Mouse (Mus musculus): Measurements from ENCODE around the gene Npcd. TPM values are rescaled to one million over a fixed set of nuclear protein-coding genes. Genes with fewer than 3 reads are reported as not detected.

The Npcd gene
- polyA plus RNA-seq, 1 experiment: 0.68 TPM

GRCm38 (mm10) chr15:79744742-79745141, 89.3 kb downstream of the Npcd start:
- Histone ChIP-seq H3K27me3 (ENCODE audit: control insufficient read depth, insufficient read depth, low read length) (no peaks in the 10 kb centered on the region), H3K4me3 (ENCODE audit: extremely low read depth, insufficient read depth, insufficient read length) (no peak overlapping the region), H3K27ac (ENCODE audit: insufficient read depth, low read length) (no peak overlapping the region), H3K4me1 (ENCODE audit: control insufficient read depth, insufficient read depth, insufficient read length) (peaks cover 14% of the 10 kb centered on the region), H3K36me3 (ENCODE audit: control insufficient read depth, insufficient read depth, low read length) (peaks cover 2% of the 10 kb centered on the region; the same call in 1 of the 2 replicates)
- DNase-seq (ENCODE audit: low read depth in 1 of 2, low spot score in 2 of 2): no peak
- TF ChIP-seq CTCF (IDR thresholded peaks at IDR 0.05; ENCODE audit: extremely low read depth, insufficient read depth, insufficient read length, insufficient replicate concordance) (no peak), POLR2A (IDR thresholded peaks at IDR 0.05; ENCODE audit: low read depth, low read length) (no peak)
- WGBS: 88% methylated on average over 8 of the region's 8 CpGs

GRCm38 (mm10) chr15:79744001-79744400, 90.0 kb downstream of the Npcd start:
- H3K4me1 ChIP-seq (ENCODE audit: control insufficient read depth, insufficient read depth, insufficient read length): peaks cover 14% of the 10 kb centered on the region
- DNase-seq (ENCODE audit: low read depth in 1 of 2, low spot score in 2 of 2): no peak
- TF ChIP-seq POLR2A (IDR thresholded peaks at IDR 0.05; ENCODE audit: low read depth, low read length): no peak
- H3K36me3 ChIP-seq (ENCODE audit: control insufficient read depth, insufficient read depth, low read length): peaks cover 2% of the 10 kb centered on the region
- no peak overlapping the region for H3K27ac ChIP-seq (ENCODE audit: insufficient read depth, low read length)
- no peak overlapping the region for H3K4me3 ChIP-seq (ENCODE audit: extremely low read depth, insufficient read depth, insufficient read length)
- no peaks in the 10 kb centered on the region for H3K27me3 ChIP-seq (ENCODE audit: control insufficient read depth, insufficient read depth, low read length)
- 93% methylated on average over 11 of the region's 11 CpGs for WGBS

- TF ChIP-seq CTCF (IDR thresholded peaks at IDR 0.05; ENCODE audit: extremely low read depth, insufficient read depth, insufficient read length, insufficient replicate concordance): no peak
- TF ChIP-seq POLR2A (IDR thresholded peaks at IDR 0.05; ENCODE audit: low read depth, low read length): no peak
- Histone ChIP-seq H3K36me3 (ENCODE audit: control insufficient read depth, insufficient read depth, low read length) (peaks cover 11% of the 10 kb centered on the region), H3K27me3 (ENCODE audit: control insufficient read depth, insufficient read depth, low read length) (no peaks in the 10 kb centered on the region), H3K4me3 (ENCODE audit: extremely low read depth, insufficient read depth, insufficient read length) (peak overlapping the region; percentile 95), H3K4me1 (ENCODE audit: control insufficient read depth, insufficient read depth, insufficient read length) (peaks cover 17% of the 10 kb centered on the region), H3K27ac (ENCODE audit: insufficient read depth, low read length) (no peak overlapping the region)
- WGBS: 1% methylated on average over 23 of the region's 23 CpGs
- DNase-seq (ENCODE audit: low read depth in 1 of 2, low spot score in 2 of 2): no peak
Observed at GRCm38 (mm10) chr15:79742706-79743023, 91.4 kb downstream of the Npcd start.

GRCm38 (mm10) chr15:79741921-79742705, 91.9 kb downstream of the Npcd start, which contains the start of gene Sun2:
Sun2 (minus strand) TSS chr15:79742536.
- Histone ChIP-seq H3K27me3 (ENCODE audit: control insufficient read depth, insufficient read depth, low read length) (no peaks in the 10 kb centered on the region), H3K36me3 (ENCODE audit: control insufficient read depth, insufficient read depth, low read length) (peaks cover 16% of the 10 kb centered on the region), H3K4me3 (ENCODE audit: extremely low read depth, insufficient read depth, insufficient read length) (peak within 1 kb of the TSS; percentile 95), H3K4me1 (ENCODE audit: control insufficient read depth, insufficient read depth, insufficient read length) (peaks cover 17% of the 10 kb centered on the region), H3K27ac (ENCODE audit: insufficient read depth, low read length) (peak within 1 kb of the TSS; percentile 99)
- peak; percentile 76 to 91 for DNase-seq (ENCODE audit: low read depth in 1 of 2, low spot score in 2 of 2)
- WGBS: under 1% methylated on average over 62 of the region's 93 CpGs
- TF ChIP-seq POLR2A (IDR thresholded peaks at IDR 0.05; ENCODE audit: low read depth, low read length) (peak; percentile 29), CTCF (IDR thresholded peaks at IDR 0.05; ENCODE audit: extremely low read depth, insufficient read depth, insufficient read length, insufficient replicate concordance) (no peak)

- H3K36me3 ChIP-seq (ENCODE audit: control insufficient read depth, insufficient read depth, low read length): peaks cover 24% of the 10 kb centered on the region
- 0% methylated on average over 14 of the region's 14 CpGs for WGBS
- peak; percentile 50 to 72 for DNase-seq (ENCODE audit: low read depth in 1 of 2, low spot score in 2 of 2)
- H3K4me3 ChIP-seq (ENCODE audit: extremely low read depth, insufficient read depth, insufficient read length): peak overlapping the region; percentile 95
- peak overlapping the region; percentile 99 for H3K27ac ChIP-seq (ENCODE audit: insufficient read depth, low read length)
- no peaks in the 10 kb centered on the region for H3K27me3 ChIP-seq (ENCODE audit: control insufficient read depth, insufficient read depth, low read length)
- H3K4me1 ChIP-seq (ENCODE audit: control insufficient read depth, insufficient read depth, insufficient read length): peaks cover 17% of the 10 kb centered on the region
- no peak; the same call in 1 of the 2 replicates for TF ChIP-seq POLR2A (IDR thresholded peaks at IDR 0.05; ENCODE audit: low read depth, low read length)
- TF ChIP-seq CTCF (IDR thresholded peaks at IDR 0.05; ENCODE audit: extremely low read depth, insufficient read depth, insufficient read length, insufficient replicate concordance): no peak
Observed at GRCm38 (mm10) chr15:79741173-79741858, 92.7 kb downstream of the Npcd start.

- Histone ChIP-seq H3K27me3 (ENCODE audit: control insufficient read depth, insufficient read depth, low read length) (no peaks in the 10 kb centered on the region), H3K4me3 (ENCODE audit: extremely low read depth, insufficient read depth, insufficient read length) (peak overlapping the region; percentile 95), H3K36me3 (ENCODE audit: control insufficient read depth, insufficient read depth, low read length) (peaks cover 27% of the 10 kb centered on the region), H3K27ac (ENCODE audit: insufficient read depth, low read length) (peak overlapping the region; percentile 99), H3K4me1 (ENCODE audit: control insufficient read depth, insufficient read depth, insufficient read length) (peaks cover 19% of the 10 kb centered on the region)
- TF ChIP-seq POLR2A (IDR thresholded peaks at IDR 0.05; ENCODE audit: low read depth, low read length): no peak
- no peak for TF ChIP-seq CTCF (IDR thresholded peaks at IDR 0.05; ENCODE audit: extremely low read depth, insufficient read depth, insufficient read length, insufficient replicate concordance)
- DNase-seq (ENCODE audit: low read depth in 1 of 2, low spot score in 2 of 2): no peak
- 45% methylated on average over 3 of the region's 3 CpGs for WGBS
Observed at GRCm38 (mm10) chr15:79740739-79741138, 93.3 kb downstream of the Npcd start.

Other genes starting within 250 kb of the Npcd start
- 0.07 and 0.13 TPM in 2 replicates for gene Dmc1, start 229.1 kb downstream of the Npcd start, polyA plus RNA-seq (2012; rRNA removed)
- gene Fam227a, start 175.3 kb downstream of the Npcd start, polyA plus RNA-seq (2012; rRNA removed): 0.28 and 0.41 TPM in 2 replicates
- gene Cby1, start 175.0 kb downstream of the Npcd start, polyA plus RNA-seq (2012; rRNA removed): 3.9 and 4.2 TPM in 2 replicates
- gene Tomm22, start 163.4 kb downstream of the Npcd start, polyA plus RNA-seq (2012; rRNA removed): 18.7 and 19.5 TPM in 2 replicates
- gene Josd1, start 146.3 kb downstream of the Npcd start, polyA plus RNA-seq (2012; rRNA removed): 11.5 and 16.3 TPM in 2 replicates
- 40.3 and 50.4 TPM in 2 replicates for gene Gtpbp1, start 143.4 kb downstream of the Npcd start, polyA plus RNA-seq (2012; rRNA removed)
- gene Sun2, start 91.7 kb downstream of the Npcd start, polyA plus RNA-seq (2012; rRNA removed): 101 and 116 TPM in 2 replicates
- gene Dnal4, start 56.4 kb downstream of the Npcd start, polyA plus RNA-seq (2012; rRNA removed): 18.1 and 21.3 TPM in 2 replicates
- gene Nptxr, start 29.5 kb downstream of the Npcd start, polyA plus RNA-seq (2012; rRNA removed): 1.3 and 1.7 TPM in 2 replicates
- 24.4 and 33.6 TPM in 2 replicates for gene Cbx6, start 451 bp upstream of the Npcd start, polyA plus RNA-seq (2012; rRNA removed)
- 99.9 and 104 TPM in 2 replicates for gene Apobec3, start 57.4 kb upstream of the Npcd start, polyA plus RNA-seq (2012; rRNA removed)
- gene Cbx7, start 136.9 kb upstream of the Npcd start, polyA plus RNA-seq (2012; rRNA removed): 82.9 and 95.8 TPM in 2 replicates
- 14.5 and 17.5 TPM in 2 replicates for gene Pdgfb, start 180.7 kb upstream of the Npcd start, polyA plus RNA-seq (2012; rRNA removed)

Measured in spleen, adult 2 months (tissue).